Mouse (Mus musculus) forebrain, embryonic 16.5 days (tissue): ENCODE results near the gene Terf2. TPM values are rescaled to one million over a fixed set of nuclear protein-coding genes. Genes with fewer than 3 reads are reported as not detected.

ENCODE experiments used
- ATAC-seq: fragments of 200-750 bp; cut with Nextera tagmentation; 2 replicates; pipeline ENCODE4 v1.8.0; 2017; ENCODE audit warnings: mild to moderate bottlenecking, moderate library complexity
- H3K27ac ChIP-seq: fragments of 300-500 bp; sonication (generic); 2 replicates; pipeline ENCODE4 v1.5.1; 2014; ENCODE audit warnings: low read length, control low read depth
- H3K27me3 ChIP-seq: fragments of 300-500 bp; sonication (generic); replicated peaks from 2 replicates; pipeline ENCODE4 v1.6.1; 2014; ENCODE audit warnings: low read length; ENCODE audit not compliant: control insufficient read depth, insufficient read depth
- H3K36me3 ChIP-seq: fragments of 300-500 bp; sonication (generic); 2 replicates; pipeline ENCODE4 v1.6.1; 2014; ENCODE audit not compliant: control insufficient read depth, insufficient read depth
- H3K4me1 ChIP-seq: fragments of 300-500 bp; sonication (generic); replicated peaks from 2 replicates; pipeline ENCODE4 v1.6.1; 2014; ENCODE audit warnings: low read length; ENCODE audit not compliant: control insufficient read depth, insufficient read depth
- H3K4me2 ChIP-seq: fragments of 300-500 bp; sonication (generic); 2 replicates; pipeline ENCODE4 v1.6.1; 2014; ENCODE audit warnings: mild to moderate bottlenecking, low read length, control low read depth
- H3K4me3 ChIP-seq: fragments of 300-500 bp; sonication (generic); replicated peaks from 2 replicates; pipeline ENCODE4 v1.5.1; 2014; ENCODE audit warnings: mild to moderate bottlenecking, low read length, control low read depth
- H3K9ac ChIP-seq: fragments of 300-500 bp; sonication (generic); replicated peaks from 2 replicates; pipeline ENCODE4 v1.6.1; 2014; ENCODE audit warnings: low read depth, low read length, control low read depth
- H3K9me3 ChIP-seq: fragments of 300-500 bp; sonication (generic); 2 replicates; pipeline ENCODE4 v1.6.1; 2016; ENCODE audit warnings: low read length; ENCODE audit not compliant: control insufficient read depth
- WGBS: fragments of 180-500 bp; shearing (Covaris S2); extraction: QIAGEN DNeasy Blood & Tissue Kit; methylation state at CpG from one replicate; pipeline ENCODE4 v1.1.7; 2014; 5-methylcytosine and 5-hydroxymethylcytosine counted together
- polyA plus RNA-seq: library from polyadenylated mRNA; unstranded; fragments of >200 nt; fragmentation: Nextera tagmentation; extraction: Ambion mirVana; gene quantifications from 2 replicates; pipeline ENCODE4 v1.2.1, GENCODE M21; 2015

Terf2 gene
- polyA plus RNA-seq, 1 experiment from 2014 or later: 21.9 TPM

DNA sequence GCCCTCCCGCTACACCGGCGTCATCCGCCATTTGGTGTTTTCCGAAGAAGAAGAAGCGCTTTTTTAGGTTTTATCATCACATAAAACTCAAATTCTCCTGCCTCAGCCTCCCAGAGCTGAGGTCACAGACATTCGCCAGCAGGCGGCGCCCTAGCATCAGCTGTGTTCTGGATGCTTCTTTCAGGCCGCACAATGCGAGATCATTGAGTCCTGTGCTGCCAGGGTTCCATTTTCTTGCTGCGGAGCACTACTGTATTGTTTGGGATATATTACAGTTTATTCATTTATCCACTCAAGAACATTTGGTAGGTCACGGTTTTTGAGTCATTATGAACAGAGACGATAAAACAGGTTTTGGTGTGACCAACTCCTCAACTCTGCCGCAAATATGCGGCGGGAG is 11.0 kb downstream of the Terf2 start:
- 97% methylated on average over 17 of the region's 17 CpGs for WGBS
- Histone ChIP-seq H3K9ac (no peak overlapping the region), H3K4me2 (no peak overlapping the region), H3K4me3 (no peak overlapping the region), H3K4me1 (no peaks in the 10 kb centered on the region), H3K27ac (no peak overlapping the region), H3K9me3 (no peaks in the 10 kb centered on the region), H3K36me3 (peaks cover 29% of the 10 kb centered on the region), H3K27me3 (no peaks in the 10 kb centered on the region)
- no peak for ATAC-seq

DNA sequence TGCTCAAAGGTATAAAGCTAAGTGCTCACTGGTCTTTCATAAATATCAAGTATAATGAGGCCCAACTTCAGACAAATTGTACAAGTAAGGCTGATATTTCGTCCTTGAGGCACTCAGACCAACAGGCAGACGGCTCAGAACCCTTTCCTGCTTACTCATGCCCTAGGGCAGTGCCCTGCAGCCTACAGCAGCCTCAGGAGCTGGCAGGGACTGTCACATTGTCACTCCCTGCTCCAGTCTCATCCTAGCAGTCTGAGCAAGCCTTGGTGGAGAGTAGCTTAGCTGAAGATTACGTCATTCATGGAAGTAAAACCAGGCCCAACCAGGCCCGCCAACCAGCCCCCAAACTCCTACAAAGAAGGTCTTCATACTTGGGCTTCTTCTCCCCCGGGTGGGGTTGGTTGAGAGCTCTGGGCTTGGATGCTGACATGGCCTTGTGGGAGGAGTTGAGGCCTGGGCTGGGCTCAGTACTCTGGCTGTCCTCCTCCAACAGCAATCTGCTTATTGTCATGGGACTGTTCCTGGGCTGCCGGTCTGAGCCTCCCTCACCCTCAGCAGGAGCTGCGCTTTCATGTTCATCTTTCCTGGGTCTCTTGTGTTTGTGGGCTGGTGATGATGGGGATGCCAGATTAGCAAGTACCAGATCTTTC is 20.0 kb downstream of the Terf2 start:
- peaks cover 47% of the 10 kb centered on the region for H3K36me3 ChIP-seq

GRCm38 (mm10) chr8:107074128-107074527 is 22.2 kb downstream of the Terf2 start:
- WGBS: 85% methylated on average over 1 of the region's 1 CpGs
- no peak overlapping the region for H3K4me3 ChIP-seq
- H3K9me3 ChIP-seq: no peaks in the 10 kb centered on the region
- no peak overlapping the region for H3K9ac ChIP-seq
- ATAC-seq: no peak
- no peak overlapping the region for H3K27ac ChIP-seq
- H3K4me2 ChIP-seq: no peak overlapping the region
- H3K27me3 ChIP-seq: no peaks in the 10 kb centered on the region
- peaks cover 44% of the 10 kb centered on the region for H3K36me3 ChIP-seq
- H3K4me1 ChIP-seq: no peaks in the 10 kb centered on the region

More for the DNA sequence above, 20.0 kb downstream of the Terf2 start:
- ATAC-seq: no peak
- Histone ChIP-seq H3K4me3 (no peak overlapping the region), H3K4me2 (no peak overlapping the region), H3K27me3 (no peaks in the 10 kb centered on the region), H3K9ac (no peak overlapping the region), H3K4me1 (no peaks in the 10 kb centered on the region), H3K9me3 (no peaks in the 10 kb centered on the region), H3K27ac (no peak overlapping the region)
- WGBS: 88% methylated on average over 7 of the region's 7 CpGs

GRCm38 (mm10) chr8:107073706-107074105 is 22.6 kb downstream of the Terf2 start:
- Histone ChIP-seq H3K27me3 (no peaks in the 10 kb centered on the region), H3K36me3 (peaks cover 40% of the 10 kb centered on the region), H3K4me2 (no peak overlapping the region), H3K9me3 (no peaks in the 10 kb centered on the region), H3K9ac (no peak overlapping the region), H3K4me3 (no peak overlapping the region), H3K4me1 (no peaks in the 10 kb centered on the region), H3K27ac (no peak overlapping the region)
- 83% methylated on average over 4 of the region's 4 CpGs for WGBS
- ATAC-seq: no peak

GRCm38 (mm10) chr8:107065511-107066496 is 30.5 kb downstream of the Terf2 start, which contains the start of gene Tmed6:
TSS of gene Tmed6 (minus strand) at chr8:107065644.
- H3K27ac ChIP-seq: no peak within 1 kb of the TSS
- WGBS: 68% methylated on average over 17 of the region's 17 CpGs
- H3K4me2 ChIP-seq: no peak within 1 kb of the TSS
- no peak within 1 kb of the TSS for H3K4me3 ChIP-seq
- no peak for ATAC-seq
- H3K36me3 ChIP-seq: peaks cover 7% of the 10 kb centered on the region
- H3K9me3 ChIP-seq: no peaks in the 10 kb centered on the region
- H3K27me3 ChIP-seq: no peaks in the 10 kb centered on the region
- no peak within 1 kb of the TSS for H3K9ac ChIP-seq
- H3K4me1 ChIP-seq: no peaks in the 10 kb centered on the region

DNA sequence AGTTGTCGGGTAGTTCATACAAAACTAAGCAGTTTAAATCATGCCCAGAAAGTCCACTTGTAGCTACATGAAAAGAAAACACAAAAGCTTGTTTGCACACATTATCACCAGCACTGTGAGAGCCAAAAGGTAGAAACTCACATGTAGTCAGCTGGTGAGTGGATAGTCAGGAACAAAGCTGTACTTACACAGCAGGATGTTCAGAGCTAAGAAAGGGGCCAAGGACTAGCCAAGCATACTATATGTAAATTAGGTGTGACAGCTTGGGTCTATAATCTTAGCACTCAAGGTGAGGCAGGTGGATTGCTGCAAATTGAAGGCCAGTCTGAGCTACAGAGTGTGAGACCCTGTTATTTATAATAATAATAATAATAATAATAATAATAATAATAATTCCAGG is 33.7 kb downstream of the Terf2 start:
- no peak overlapping the region for H3K27ac ChIP-seq
- H3K9me3 ChIP-seq: no peaks in the 10 kb centered on the region
- no peak for ATAC-seq

GRCm38 (mm10) chr8:107056973-107057369 is 39.4 kb downstream of the Terf2 start:
- Histone ChIP-seq H3K9ac (peak overlapping the region; percentile 66), H3K4me3 (peak overlapping the region; percentile 97), H3K4me1 (peaks cover 19% of the 10 kb centered on the region), H3K9me3 (no peaks in the 10 kb centered on the region), H3K36me3 (peaks cover 14% of the 10 kb centered on the region), H3K27me3 (no peaks in the 10 kb centered on the region), H3K4me2 (peak overlapping the region; percentile 86), H3K27ac (no peak overlapping the region)
- under 1% methylated on average over 33 of the region's 33 CpGs for WGBS
- ATAC-seq: peak; percentile 56

More for the DNA sequence above, 33.7 kb downstream of the Terf2 start:
- H3K36me3 ChIP-seq: peaks cover 2% of the 10 kb centered on the region; the same call in 1 of the 2 replicates
- no peak overlapping the region for H3K9ac ChIP-seq
- no peak overlapping the region for H3K4me3 ChIP-seq
- H3K27me3 ChIP-seq: no peaks in the 10 kb centered on the region
- H3K4me1 ChIP-seq: peaks cover 5% of the 10 kb centered on the region
- H3K4me2 ChIP-seq: no peak overlapping the region
- 80% methylated on average over 1 of the region's 1 CpGs for WGBS

- H3K27ac ChIP-seq: peak within 1 kb of the TSS; percentile 79
- no peaks in the 10 kb centered on the region for H3K27me3 ChIP-seq
- H3K9me3 ChIP-seq: no peaks in the 10 kb centered on the region
- H3K4me1 ChIP-seq: peaks cover 19% of the 10 kb centered on the region
- ATAC-seq: peak; percentile 99
- H3K9ac ChIP-seq: peak within 1 kb of the TSS; percentile 88
- WGBS: under 1% methylated on average over 88 of the region's 88 CpGs
- H3K4me2 ChIP-seq: peak within 1 kb of the TSS; percentile 91
- H3K36me3 ChIP-seq: peaks cover 18% of the 10 kb centered on the region
- H3K4me3 ChIP-seq: peak within 1 kb of the TSS; percentile 97
These were observed 40.0 kb downstream of the Terf2 start, which contains the start of the genes Cog8 and Nip7 for GRCm38 (mm10) chr8:107056076-107056972. TSS of gene Cog8 (minus strand) at chr8:107056689. TSS of gene Nip7 (plus strand) at chr8:107056877.
